Mouse (Mus musculus): ENCODE results near the gene Ctdspl2. TPM values are rescaled to one million over a fixed set of nuclear protein-coding genes. Genes with fewer than 3 reads are reported as not detected.

Ctdspl2 gene
- total RNA-seq, 1 experiment from 2014 or later: 35.1 TPM

DNA sequence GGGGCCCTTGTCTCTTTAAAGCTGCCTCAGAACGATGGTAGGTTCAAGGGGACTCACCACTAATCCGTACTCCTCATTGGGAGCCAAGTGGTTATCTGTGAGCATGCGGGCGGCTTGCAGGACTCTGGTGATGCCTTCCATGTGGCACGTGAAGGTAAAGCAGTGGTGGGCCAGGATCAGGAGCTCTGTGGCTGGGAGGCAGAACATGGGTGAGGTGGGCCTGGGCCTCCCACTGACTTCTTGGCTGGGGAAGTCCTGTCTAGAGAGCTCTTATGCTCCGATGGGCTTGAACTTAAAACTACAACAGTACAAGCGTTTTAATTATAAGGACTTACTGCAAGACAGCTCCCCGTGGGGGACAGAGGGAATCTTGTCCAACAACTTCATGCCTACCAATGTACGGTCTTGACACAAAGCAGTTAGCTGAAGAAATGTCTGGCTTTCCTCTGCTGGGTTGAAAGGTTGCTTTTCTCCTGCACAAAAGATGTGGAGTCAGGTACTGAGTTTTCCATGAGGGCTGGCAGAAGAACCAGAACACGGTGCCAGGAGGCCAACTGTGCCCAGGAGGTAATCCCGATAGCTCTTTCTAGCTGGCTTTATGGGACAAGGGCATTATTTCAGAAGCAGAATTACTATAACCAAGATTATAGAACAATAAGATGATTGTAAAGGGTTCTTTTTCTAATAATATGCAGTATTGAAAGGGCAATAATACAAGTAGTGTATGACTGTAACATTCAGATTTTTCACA is 103.7 kb downstream of the Ctdspl2 start:
- no peak for DNase-seq

Small RNAs within 50 kb of the gene (microRNA-seq; reads per million reads assigned to microRNA genes)
- 0 reads per million in 2 experiments for gene Gm47314

Other genes with a start within 250 kb of the Ctdspl2 start
- gene Frmd5, start 148.9 kb upstream of the Ctdspl2 start, total RNA-seq (2021): 185 and 208 TPM in 2 replicates
- 38.2 and 45.9 TPM in 2 replicates for gene Casc4, start 89.0 kb upstream of the Ctdspl2 start, total RNA-seq (2021)
- not detected in 2 replicates for gene Mageb3, start 91 bp downstream of the Ctdspl2 start, total RNA-seq (2021)
- gene Eif3j1, start 72.5 kb downstream of the Ctdspl2 start, total RNA-seq (2021): 17.4 and 20.5 TPM in 2 replicates
- 20.1 and 22.6 TPM in 2 replicates for gene Spg11, start 162.4 kb downstream of the Ctdspl2 start, total RNA-seq (2021)
- 468 and 486 TPM in 2 replicates for gene B2m, start 191.7 kb downstream of the Ctdspl2 start, total RNA-seq (2021)
- gene Trim69, start 204.7 kb downstream of the Ctdspl2 start, total RNA-seq (2021): not detected in 2 replicates
- not detected in 2 replicates for gene Patl2, start 230.2 kb downstream of the Ctdspl2 start, total RNA-seq (2021)
- gene Terb2, start 230.3 kb downstream of the Ctdspl2 start, total RNA-seq (2021): not detected in 2 replicates